Mouse (Mus musculus) heart, adult 2 months (tissue): ENCODE results near the gene Ccdc13.

Source experiments
- CTCF ChIP-seq: fragments of 200-600 bp; IDR thresholded peaks from 2 replicates; pipeline ENCODE4 v1.8.1; 2022; ENCODE audit warnings: antibody characterized with exemption, mild to moderate bottlenecking, moderate library complexity
- EP300 ChIP-seq: fragments of 200-500 bp; IDR thresholded peaks from 2 replicates; pipeline ENCODE4 v1.6.1; 2011; ENCODE audit warnings: low read depth, low read length, control low read depth; ENCODE audit not compliant: insufficient read depth
- POLR2A ChIP-seq: fragments of 200-500 bp; IDR thresholded peaks from 2 replicates; pipeline ENCODE4 v1.6.1; 2011; ENCODE audit warnings: mild to moderate bottlenecking, low read depth, low read length, control low read depth; ENCODE audit not compliant: insufficient read depth

DNA sequence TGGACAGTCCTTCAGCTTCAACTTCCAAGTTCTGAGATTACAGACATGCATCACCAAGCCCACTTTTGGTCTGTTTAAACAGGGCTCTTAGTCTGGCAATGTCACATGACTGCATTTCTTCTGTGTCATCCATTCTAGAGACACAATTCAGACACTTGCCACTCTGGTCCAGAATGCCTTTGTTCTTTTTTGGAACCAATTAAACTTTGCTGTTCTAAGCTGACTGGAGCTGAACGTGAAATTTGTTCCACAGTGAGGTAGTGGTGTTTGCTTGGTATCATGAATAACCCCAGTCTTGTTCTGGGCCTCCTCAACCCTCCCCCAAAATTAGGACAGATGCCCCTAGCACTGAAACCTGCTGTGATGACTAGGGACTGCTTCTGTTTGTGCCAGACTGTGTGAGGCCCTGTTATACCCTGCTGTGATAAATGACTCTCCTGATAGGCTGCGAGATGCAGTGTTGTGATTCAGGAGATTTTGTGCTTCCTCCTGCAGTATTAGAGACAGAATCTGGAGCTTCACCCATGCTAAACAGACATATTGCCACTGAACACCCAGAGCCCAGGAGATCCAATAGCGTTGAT lies 26.3 kb upstream of the Ccdc13 start:
- TF ChIP-seq CTCF (no peak), POLR2A (no peak), EP300 (no peak)
